ENCODE assay signal across 23 mouse cellular contexts in genomic region chr5:120050728-120051436, GRCm38 (mm10).
DNase-seq lines count a peak whose midpoint lies in the region; ATAC-seq and TF ChIP-seq lines count a peak whose summit lies in the region.
"Had no signal": no experiment of that assay in that cellular context is flagged by ENCODE, and none has a peak within 500 bp of the region (broad histone marks: within the 10 kb centered on the region; RNA-seq: fewer than 3 reads in every experiment).

No protein-coding gene starts in this region.

- 59% methylated on average over 8 of the region's 8 CpGs for WGBS in hindbrain, embryonic 15.5 days
- 87% methylated on average over 8 of the region's 8 CpGs for WGBS in hindbrain, embryonic 10.5 days
- WGBS in neural tube, embryonic 13.5 days = 67% methylated on average over 8 of the region's 8 CpGs
- WGBS in neural tube, embryonic 15.5 days = 56% methylated on average over 8 of the region's 8 CpGs
- 41% methylated on average over 8 of the region's 8 CpGs for WGBS in forebrain, postnatal 0 days

- no peak overlapping the region for H3K4me2 ChIP-seq in hindbrain, embryonic 15.5 days
- no peak overlapping the region for H3K4me2 ChIP-seq in neural tube, embryonic 13.5 days
- no peak overlapping the region for H3K4me2 ChIP-seq in neural tube, embryonic 15.5 days
- no peak overlapping the region for H3K4me2 ChIP-seq in forebrain, postnatal 0 days (ENCODE audit: low read depth)
- H3K4me2 ChIP-seq: intestine, embryonic 15.5 days; limb, embryonic 13.5 days; liver, embryonic 12.5 days; midbrain, embryonic 12.5 days had no signal

- H3K36me3 ChIP-seq in hindbrain, embryonic 15.5 days = no peaks in the 10 kb centered on the region
- H3K36me3 ChIP-seq in hindbrain, embryonic 10.5 days = no peaks in the 10 kb centered on the region
- no peaks in the 10 kb centered on the region for H3K36me3 ChIP-seq in neural tube, embryonic 13.5 days
- H3K36me3 ChIP-seq in neural tube, embryonic 15.5 days = no peaks in the 10 kb centered on the region
- no peaks in the 10 kb centered on the region for H3K36me3 ChIP-seq in forebrain, postnatal 0 days (ENCODE audit: insufficient read depth)
- H3K36me3 ChIP-seq: heart, embryonic 10.5 days; intestine, embryonic 15.5 days; limb, embryonic 13.5 days; liver, embryonic 12.5 days; midbrain, embryonic 12.5 days had no signal

- no peak overlapping the region for H3K9ac ChIP-seq in hindbrain, embryonic 15.5 days
- no peak overlapping the region for H3K9ac ChIP-seq in neural tube, embryonic 13.5 days
- no peak overlapping the region for H3K9ac ChIP-seq in neural tube, embryonic 15.5 days (replicated peaks)
- H3K9ac ChIP-seq in forebrain, postnatal 0 days = no peak overlapping the region
- H3K9ac ChIP-seq: intestine, embryonic 15.5 days; limb, embryonic 13.5 days; liver, embryonic 12.5 days; midbrain, embryonic 12.5 days had no signal

- peak overlapping the region; percentile 39 for H3K27ac ChIP-seq in hindbrain, embryonic 15.5 days (replicated peaks)
- H3K27ac ChIP-seq in hindbrain, embryonic 10.5 days = no peak overlapping the region
- H3K27ac ChIP-seq in neural tube, embryonic 13.5 days (replicated peaks) = 0 out of 2 replicates have a peak overlapping the region, but pooled peaks have one; percentile 29
- no peak overlapping the region for H3K27ac ChIP-seq in neural tube, embryonic 15.5 days (replicated peaks)
- H3K27ac ChIP-seq in forebrain, postnatal 0 days (ENCODE audit: low read depth, low read length) = no peak overlapping the region
- H3K27ac ChIP-seq: heart, embryonic 10.5 days; intestine, embryonic 15.5 days; layer of hippocampus, adult 2 months; limb, embryonic 13.5 days; liver, embryonic 12.5 days; midbrain, embryonic 12.5 days had no signal

- H3K27me3 ChIP-seq in hindbrain, embryonic 15.5 days = no peaks in the 10 kb centered on the region
- no peaks in the 10 kb centered on the region for H3K27me3 ChIP-seq in hindbrain, embryonic 10.5 days (ENCODE audit: insufficient read depth, poor library complexity, severe bottlenecking)
- no peaks in the 10 kb centered on the region for H3K27me3 ChIP-seq in neural tube, embryonic 13.5 days
- H3K27me3 ChIP-seq in neural tube, embryonic 15.5 days (replicated peaks) = no peaks in the 10 kb centered on the region
- no peaks in the 10 kb centered on the region; the same call in 1 of the 2 replicates for H3K27me3 ChIP-seq in forebrain, postnatal 0 days (ENCODE audit: insufficient read depth, low read length)
- H3K27me3 ChIP-seq: intestine, embryonic 15.5 days; limb, embryonic 13.5 days; midbrain, embryonic 12.5 days had no signal

- no peak overlapping the region for H3K4me3 ChIP-seq in hindbrain, embryonic 15.5 days
- H3K4me3 ChIP-seq in hindbrain, embryonic 10.5 days = no peak overlapping the region
- H3K4me3 ChIP-seq in neural tube, embryonic 13.5 days = no peak overlapping the region
- H3K4me3 ChIP-seq in neural tube, embryonic 15.5 days (replicated peaks) = no peak overlapping the region
- H3K4me3 ChIP-seq in forebrain, postnatal 0 days (ENCODE audit: low read depth, low read length) = no peak overlapping the region
- H3K4me3 ChIP-seq: heart, embryonic 10.5 days; intestine, embryonic 15.5 days; layer of hippocampus, adult 2 months; limb, embryonic 13.5 days; liver, embryonic 12.5 days; midbrain, embryonic 12.5 days had no signal

- no peak for TF ChIP-seq CTCF in forebrain, postnatal 0 days (IDR thresholded peaks at IDR 0.05; ENCODE audit: low read depth)

- ATAC-seq in hindbrain, embryonic 15.5 days (ENCODE audit: low FRiP score, low read depth) = no peak
- ATAC-seq in neural tube, embryonic 13.5 days (ENCODE audit: low read depth) = no peak
- ATAC-seq in neural tube, embryonic 15.5 days (ENCODE audit: low FRiP score) = no peak
- peak; percentile 69; the same call in 1 of the 2 replicates for ATAC-seq in forebrain, postnatal 0 days
- no peak for ATAC-seq in cerebellum, adult (ENCODE audit: insufficient number of reproducible peaks, low FRiP score, low TSS enrichment)
- ATAC-seq: activated CD4-positive, CD25-positive, alpha-beta regulatory T cell, adult 4 months; intestine, embryonic 15.5 days; liver, embryonic 12.5 days had no signal

- no peaks in the 10 kb centered on the region for H3K9me3 ChIP-seq in hindbrain, embryonic 15.5 days
- H3K9me3 ChIP-seq in hindbrain, embryonic 10.5 days = no peaks in the 10 kb centered on the region
- no peaks in the 10 kb centered on the region for H3K9me3 ChIP-seq in neural tube, embryonic 13.5 days
- no peaks in the 10 kb centered on the region for H3K9me3 ChIP-seq in neural tube, embryonic 15.5 days (replicated peaks)
- no peaks in the 10 kb centered on the region for H3K9me3 ChIP-seq in forebrain, postnatal 0 days (ENCODE audit: low read length)
- H3K9me3 ChIP-seq: heart, embryonic 10.5 days; intestine, embryonic 15.5 days; limb, embryonic 13.5 days; liver, embryonic 12.5 days; midbrain, embryonic 12.5 days had no signal

- peaks cover 7% of the 10 kb centered on the region; the same call in 1 of the 2 replicates for H3K4me1 ChIP-seq in hindbrain, embryonic 15.5 days (replicated peaks)
- H3K4me1 ChIP-seq in hindbrain, embryonic 10.5 days (replicated peaks) = no peaks in the 10 kb centered on the region
- peaks cover 3% of the 10 kb centered on the region; the same call in 1 of the 2 replicates for H3K4me1 ChIP-seq in neural tube, embryonic 13.5 days (replicated peaks)
- no peaks in the 10 kb centered on the region for H3K4me1 ChIP-seq in neural tube, embryonic 15.5 days
- H3K4me1 ChIP-seq in forebrain, postnatal 0 days (ENCODE audit: insufficient read depth) = no peaks in the 10 kb centered on the region
- H3K4me1 ChIP-seq: heart, embryonic 10.5 days; intestine, embryonic 15.5 days; liver, embryonic 12.5 days had no signal

- DNase-seq in hindbrain, embryonic 10.5 days (ENCODE audit: low spot score) = no peak
- peak; percentile 61 for DNase-seq in forebrain, postnatal 0 days
- DNase-seq in adrenal gland, adult 2 months = no peak
- DNase-seq: adrenal gland, postnatal 10 days; cerebellum, adult 9-10 months; heart, postnatal 4 days; kidney, adult 8-10 months; kidney, postnatal 14 days; layer of hippocampus, postnatal 36 days; lung, adult 18-20 months; lung, postnatal 10 days; thymus, postnatal 36 days had no signal

Comparison
In these comparisons a context has a peak if more than half of its experiments do, and no peak if none do; other contexts are left out.
1. H3K27ac ChIP-seq: peak in hindbrain, embryonic 15.5 days (single experiment) and neural tube, embryonic 13.5 days (single experiment); none in hindbrain, embryonic 10.5 days (single experiment), neural tube, embryonic 15.5 days (single experiment) and forebrain, postnatal 0 days (single experiment).